Mouse (Mus musculus): Measurements from ENCODE around the gene Pxn.
A peak's percentile ranks its signal among the peaks of the same experiment; 100 is the strongest.

- peak; percentile 1; the same call in 1 of the 2 replicates for TF ChIP-seq CTCF (IDR thresholded peaks at IDR 0.05)
- peak; percentile 53; the same call in 1 of the 2 replicates for TF ChIP-seq EP300 (IDR thresholded peaks at IDR 0.05)
Measured at GRCm38 (mm10) chr5:115520325-115520869, 13.9 kb downstream of the Pxn start.

Data from lung, postnatal 0 days (tissue).